Mouse (Mus musculus) MEL (cell line): Measurements from ENCODE around the gene Ccdc107.
A peak's percentile ranks its signal among the peaks of the same experiment; 100 is the strongest.

Source experiments
- EP300 ChIP-seq, 2 experiments: IDR thresholded peaks; 2 replicates each; pipeline ENCODE4 v1.6.1; 2011; ENCODE audit warnings: improper control_type of control experiment in 2 of 2, low read length in 2 of 2, low read depth in 1 of 2, mild to moderate bottlenecking in 1 of 2
- JUND ChIP-seq: IDR thresholded peaks from 2 replicates; pipeline ENCODE4 v1.6.1; 2011; ENCODE audit warnings: low read depth, mild to moderate bottlenecking, improper control_type of control experiment, low read length
- POLR2A ChIP-seq, 2 experiments: IDR thresholded peaks; 2 replicates each; pipeline ENCODE4 v1.6.1; 2011 to 2012; ENCODE audit warnings: low read length in 2 of 2, mild to moderate bottlenecking in 2 of 2, control low read depth in 1 of 2, improper control_type of control experiment in 1 of 2, low read depth in 1 of 2, moderate library complexity in 1 of 2; ENCODE audit not compliant: control insufficient read depth in 1 of 2, insufficient read depth in 1 of 2, poor library complexity in 1 of 2

GRCm38 (mm10) chr4:43454041-43454836 lies 38.5 kb upstream of the Ccdc107 start, which contains the start of gene Cd72:
- TF ChIP-seq POLR2A (IDR thresholded peaks at IDR 0.05; ENCODE audit: control insufficient read depth in 1 of 2, insufficient read depth in 1 of 2, low read depth in 1 of 2, low read length in 2 of 2, poor library complexity in 1 of 2) (no peak), EP300 (IDR thresholded peaks at IDR 0.05; ENCODE audit: low read depth in 1 of 2, low read length in 2 of 2) (0 out of 4 replicates have a peak, but pooled peaks of 1 of the 2 experiments have one; percentile 11), JUND (no peak)
